Mouse (Mus musculus) layer of hippocampus, postnatal 36 days (tissue): ENCODE measurements around the gene Znrf3. TPM values are rescaled to one million over a fixed set of nuclear protein-coding genes. Genes with fewer than 3 reads are reported as not detected.
"Not testable (repeated sequence)": the region's sequence is repeated elsewhere in the genome, so short reads cannot be mapped to it uniquely, and the experiment has no call there.

Experiments used
- DNase-seq, 2 experiments: peaks; one replicate each; pipeline ENCODE4 v3.0.0; 2022
- total RNA-seq, 2 experiments: library from RNA; stranded (reverse); gene quantifications; 2 replicates each; pipeline ENCODE4 v1.2.3; 2021

Gene Znrf3
- 10 to 100 TPM; 19.1 to 20.7 TPM for total RNA-seq

- DNase-seq: peak; percentile 91 to 94
Measured at GRCm38 (mm10) chr11:5444599-5445451, at the start of gene Znrf3. Gene Znrf3, minus strand, starts transcription at chr11:5444847.

- no peak for DNase-seq
Measured at GRCm38 (mm10) chr11:5493869-5494268, 49.2 kb upstream of the Znrf3 start.

GRCm38 (mm10) chr11:5491912-5492311 is 47.3 kb upstream of the Znrf3 start:
- DNase-seq: no peak

- no peak for DNase-seq
Measured at GRCm38 (mm10) chr11:5490989-5491656, 46.5 kb upstream of the Znrf3 start.

GRCm38 (mm10) chr11:5489433-5489832 is 44.8 kb upstream of the Znrf3 start:
- DNase-seq: not testable (repeated sequence)

GRCm38 (mm10) chr11:5485193-5486011 is 40.8 kb upstream of the Znrf3 start:
- peak; percentile 64 to 71 for DNase-seq

- no peak for DNase-seq
Measured at GRCm38 (mm10) chr11:5482581-5482980, 37.9 kb upstream of the Znrf3 start.

- DNase-seq: no peak
Measured at GRCm38 (mm10) chr11:5478831-5479230, 34.2 kb upstream of the Znrf3 start.

- DNase-seq: no peak
Measured at GRCm38 (mm10) chr11:5478193-5478592, 33.5 kb upstream of the Znrf3 start.

- DNase-seq: no peak
Measured at GRCm38 (mm10) chr11:5476806-5477205, 32.2 kb upstream of the Znrf3 start.

GRCm38 (mm10) chr11:5475556-5476118 is 31.0 kb upstream of the Znrf3 start:
- not testable (repeated sequence) for DNase-seq

- peak; percentile 32 to 58 for DNase-seq
Measured at GRCm38 (mm10) chr11:5474130-5474529, 29.5 kb upstream of the Znrf3 start.

GRCm38 (mm10) chr11:5470055-5470454 is 25.4 kb upstream of the Znrf3 start:
- peak in 1 of 2 experiments; percentile 9 for DNase-seq

GRCm38 (mm10) chr11:5469084-5469483 is 24.4 kb upstream of the Znrf3 start:
- DNase-seq: no peak

GRCm38 (mm10) chr11:5468471-5468870 is 23.8 kb upstream of the Znrf3 start:
- no peak for DNase-seq

- no peak for DNase-seq
Measured at GRCm38 (mm10) chr11:5451923-5452322, 7.3 kb upstream of the Znrf3 start.

GRCm38 (mm10) chr11:5451341-5451740 is 6.7 kb upstream of the Znrf3 start:
- DNase-seq: no peak

GRCm38 (mm10) chr11:5450701-5451100 is 6.1 kb upstream of the Znrf3 start:
- no peak for DNase-seq

- no peak for DNase-seq
Measured at GRCm38 (mm10) chr11:5445452-5445953, 856 bp upstream of the Znrf3 start.

GRCm38 (mm10) chr11:5444234-5444598 is 431 bp downstream of the Znrf3 start:
- DNase-seq: peak; percentile 35 to 36

- peak; percentile 13 to 20 for DNase-seq
Measured at GRCm38 (mm10) chr11:5443511-5444233, 975 bp downstream of the Znrf3 start.

- DNase-seq: no peak
Measured at GRCm38 (mm10) chr11:5442590-5443021, 2.0 kb downstream of the Znrf3 start.
